Mouse (Mus musculus) cerebellum, adult 2 months (tissue): ENCODE measurements around the gene Akt1s1.

ENCODE experiments used
- CTCF ChIP-seq: fragments of 200-500 bp; IDR thresholded peaks from 2 replicates; pipeline ENCODE4 v1.5.1; 2011; ENCODE audit warnings: low read depth, mild to moderate bottlenecking, control low read depth, low read length, moderate library complexity, borderline replicate concordance; ENCODE audit not compliant: insufficient read depth
- POLR2A ChIP-seq: fragments of 200-500 bp; IDR thresholded peaks from 2 replicates; pipeline ENCODE4 v1.6.1; 2011; ENCODE audit warnings: low read length, control low read depth, borderline replicate concordance; ENCODE audit not compliant: insufficient read depth

GRCm38 (mm10) chr7:44883036-44883435, 34.2 kb downstream of the Akt1s1 start:
- TF ChIP-seq POLR2A: no peak
- TF ChIP-seq CTCF: no peak
